Mouse (Mus musculus) bone marrow macrophage, adult 2 months (primary cell): ENCODE data around the gene Cenpe.

Experiments used
- CTCF ChIP-seq: IDR thresholded peaks from 2 replicates; pipeline ENCODE4 v1.5.1; 2012; ENCODE audit warnings: low read depth, mild to moderate bottlenecking, low read length, moderate library complexity
- POLR2A ChIP-seq: IDR thresholded peaks from 2 replicates; pipeline ENCODE4 v1.6.1; 2012; ENCODE audit warnings: mild to moderate bottlenecking, low read depth, low read length, borderline replicate concordance

DNA sequence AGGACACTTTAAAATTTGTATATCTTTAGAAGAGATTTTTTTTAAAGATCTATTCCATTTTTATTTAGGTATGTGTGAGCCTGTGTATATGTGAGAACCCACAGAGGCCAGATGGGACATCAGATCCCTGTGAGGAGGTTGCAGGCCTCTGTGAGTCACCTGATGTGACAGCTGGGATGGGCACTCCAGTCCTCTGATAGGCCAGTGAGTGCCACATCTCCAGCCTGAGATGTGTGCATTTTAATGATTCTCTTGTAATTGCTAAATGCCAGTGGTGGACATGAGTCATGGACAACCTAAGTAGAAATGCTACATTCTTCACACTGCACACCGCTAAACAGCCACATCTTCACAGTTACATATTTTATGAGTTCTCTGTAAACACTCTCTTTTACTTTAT, 76.8 kb downstream of the Cenpe start:
- TF ChIP-seq CTCF = no peak
- TF ChIP-seq POLR2A = no peak
